Mouse (Mus musculus) hindbrain, embryonic 15.5 days (tissue): ENCODE measurements around the gene Dlgap1. TPM values are rescaled to one million over a fixed set of nuclear protein-coding genes. Genes with fewer than 3 reads are reported as not detected.
A peak's percentile ranks its signal among the peaks of the same experiment; 100 is the strongest.

Experiments used
- ATAC-seq: fragments of 200-750 bp; cut with Nextera tagmentation; 2 replicates; pipeline ENCODE4 v1.8.0; 2017; ENCODE audit warnings: low read depth, moderate number of reproducible peaks, moderate TSS enrichment; ENCODE audit not compliant: low FRiP score
- H3K27ac ChIP-seq: fragments of 300-500 bp; sonication (generic); replicated peaks from 2 replicates; pipeline ENCODE4 v1.5.1; 2015; ENCODE audit warnings: mild to moderate bottlenecking, inconsistent platforms
- H3K27me3 ChIP-seq: fragments of 300-500 bp; sonication (generic); 2 replicates; pipeline ENCODE4 v1.6.1; 2015; ENCODE audit warnings: control low read depth, inconsistent platforms
- H3K36me3 ChIP-seq: fragments of 300-500 bp; sonication (generic); 2 replicates; pipeline ENCODE4 v1.6.1; 2015; ENCODE audit warnings: control low read depth, inconsistent platforms
- H3K4me1 ChIP-seq: fragments of 300-500 bp; sonication (generic); replicated peaks from 2 replicates; pipeline ENCODE4 v1.6.1; 2015; ENCODE audit warnings: control low read depth, inconsistent platforms
- H3K4me2 ChIP-seq: fragments of 300-500 bp; sonication (generic); 2 replicates; pipeline ENCODE4 v1.6.1; 2015; ENCODE audit warnings: moderate library complexity, mild to moderate bottlenecking, inconsistent platforms
- H3K4me3 ChIP-seq: fragments of 300-500 bp; sonication (generic); 2 replicates; pipeline ENCODE4 v1.5.1; 2015; ENCODE audit warnings: mild to moderate bottlenecking, inconsistent platforms
- H3K9ac ChIP-seq: fragments of 300-500 bp; sonication (generic); 2 replicates; pipeline ENCODE4 v1.6.1; 2015; ENCODE audit warnings: inconsistent platforms
- H3K9me3 ChIP-seq: fragments of 300-500 bp; sonication (generic); 2 replicates; pipeline ENCODE4 v1.6.1; 2016; ENCODE audit warnings: control low read depth, inconsistent platforms
- WGBS: fragments of 180-500 bp; shearing (Covaris S2); methylation state at CpG from one replicate; pipeline ENCODE4 v1.1.7; 2015; 5-methylcytosine and 5-hydroxymethylcytosine counted together
- polyA plus RNA-seq: library from polyadenylated mRNA; unstranded; fragments of >200 nt; fragmentation: Nextera tagmentation; extraction: Ambion mirVana; gene quantifications from 2 replicates; pipeline ENCODE4 v1.2.1, GENCODE M21; 2015

Gene Dlgap1
- polyA plus RNA-seq, 1 experiment from 2014 or later = 39.5 TPM

- no peaks in the 10 kb centered on the region for H3K36me3 ChIP-seq
Observed at GRCm38 (mm10) chr17:70191228-70191627, 222.4 kb downstream of the Dlgap1 start.

GRCm38 (mm10) chr17:70222891-70223290, 254.0 kb downstream of the Dlgap1 start:
- Histone ChIP-seq H3K9me3 (no peaks in the 10 kb centered on the region), H3K27me3 (no peaks in the 10 kb centered on the region), H3K4me3 (no peak overlapping the region), H3K4me2 (no peak overlapping the region), H3K9ac (no peak overlapping the region), H3K36me3 (no peaks in the 10 kb centered on the region), H3K27ac (no peak overlapping the region), H3K4me1 (no peaks in the 10 kb centered on the region)
- WGBS = 68% methylated on average over 3 of the region's 3 CpGs
- no peak for ATAC-seq

More at GRCm38 (mm10) chr17:70191228-70191627, 222.4 kb downstream of the Dlgap1 start:
- Histone ChIP-seq H3K4me2 (no peak overlapping the region), H3K27me3 (no peaks in the 10 kb centered on the region), H3K9ac (no peak overlapping the region), H3K27ac (no peak overlapping the region), H3K4me1 (no peaks in the 10 kb centered on the region), H3K4me3 (no peak overlapping the region), H3K9me3 (no peaks in the 10 kb centered on the region)
- ATAC-seq = no peak
- 88% methylated on average over 6 of the region's 6 CpGs for WGBS

GRCm38 (mm10) chr17:70247342-70247741, 278.5 kb downstream of the Dlgap1 start:
- Histone ChIP-seq H3K36me3 (no peaks in the 10 kb centered on the region), H3K9ac (no peak overlapping the region), H3K27ac (no peak overlapping the region), H3K4me2 (no peak overlapping the region), H3K9me3 (no peaks in the 10 kb centered on the region), H3K4me1 (no peaks in the 10 kb centered on the region), H3K4me3 (no peak overlapping the region), H3K27me3 (no peaks in the 10 kb centered on the region)
- no peak; the same call in 1 of the 2 replicates for ATAC-seq
- 72% methylated on average over 7 of the region's 7 CpGs for WGBS

- Histone ChIP-seq H3K4me1 (no peaks in the 10 kb centered on the region), H3K27me3 (no peaks in the 10 kb centered on the region), H3K36me3 (no peaks in the 10 kb centered on the region), H3K4me3 (no peak overlapping the region), H3K9ac (no peak overlapping the region), H3K27ac (no peak overlapping the region), H3K9me3 (no peaks in the 10 kb centered on the region), H3K4me2 (no peak overlapping the region)
- 33% methylated on average over 6 of the region's 6 CpGs for WGBS
- no peak for ATAC-seq
Observed at GRCm38 (mm10) chr17:70248250-70248649, 279.4 kb downstream of the Dlgap1 start.

DNA sequence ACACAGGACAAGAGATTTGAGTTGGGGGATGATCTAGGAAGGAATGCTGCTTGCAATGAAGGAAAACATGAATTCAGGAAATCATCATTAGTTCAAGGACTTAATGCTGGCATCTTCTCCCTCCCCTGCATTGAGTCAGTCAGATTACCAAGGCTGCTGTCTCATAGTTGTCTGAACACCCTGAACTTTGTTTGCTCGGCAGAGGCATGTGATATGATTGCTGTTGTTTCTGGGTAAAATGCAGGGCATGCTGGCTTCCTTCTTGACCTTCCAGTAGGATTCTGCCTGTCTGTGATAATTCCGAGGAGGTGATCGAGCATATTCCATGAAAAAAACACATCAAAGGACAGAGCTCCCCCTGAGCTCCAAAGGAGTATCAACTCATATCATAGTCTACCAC, 283.6 kb downstream of the Dlgap1 start:
- Histone ChIP-seq H3K4me1 (no peaks in the 10 kb centered on the region), H3K4me2 (no peak overlapping the region), H3K27me3 (no peaks in the 10 kb centered on the region), H3K9me3 (no peaks in the 10 kb centered on the region), H3K4me3 (no peak overlapping the region), H3K9ac (no peak overlapping the region), H3K27ac (no peak overlapping the region), H3K36me3 (no peaks in the 10 kb centered on the region)
- ATAC-seq = no peak
- 89% methylated on average over 3 of the region's 3 CpGs for WGBS

- WGBS = 63% methylated on average over 4 of the region's 4 CpGs
- no peaks in the 10 kb centered on the region for H3K4me1 ChIP-seq
- no peaks in the 10 kb centered on the region for H3K9me3 ChIP-seq
- no peaks in the 10 kb centered on the region for H3K36me3 ChIP-seq
- H3K9ac ChIP-seq = no peak overlapping the region
- H3K4me3 ChIP-seq = no peak overlapping the region
- H3K4me2 ChIP-seq = no peak overlapping the region
- H3K27ac ChIP-seq = no peak overlapping the region
- ATAC-seq = no peak
- H3K27me3 ChIP-seq = no peaks in the 10 kb centered on the region
Observed at GRCm38 (mm10) chr17:70256371-70256770, 287.5 kb downstream of the Dlgap1 start.

GRCm38 (mm10) chr17:70263156-70263555, 294.3 kb downstream of the Dlgap1 start:
- Histone ChIP-seq H3K9me3 (no peaks in the 10 kb centered on the region), H3K4me2 (no peak overlapping the region), H3K27me3 (no peaks in the 10 kb centered on the region), H3K4me3 (no peak overlapping the region), H3K9ac (no peak overlapping the region), H3K4me1 (no peaks in the 10 kb centered on the region), H3K27ac (no peak overlapping the region), H3K36me3 (no peaks in the 10 kb centered on the region)
- WGBS = 50% methylated on average over 3 of the region's 3 CpGs
- ATAC-seq = no peak

DNA sequence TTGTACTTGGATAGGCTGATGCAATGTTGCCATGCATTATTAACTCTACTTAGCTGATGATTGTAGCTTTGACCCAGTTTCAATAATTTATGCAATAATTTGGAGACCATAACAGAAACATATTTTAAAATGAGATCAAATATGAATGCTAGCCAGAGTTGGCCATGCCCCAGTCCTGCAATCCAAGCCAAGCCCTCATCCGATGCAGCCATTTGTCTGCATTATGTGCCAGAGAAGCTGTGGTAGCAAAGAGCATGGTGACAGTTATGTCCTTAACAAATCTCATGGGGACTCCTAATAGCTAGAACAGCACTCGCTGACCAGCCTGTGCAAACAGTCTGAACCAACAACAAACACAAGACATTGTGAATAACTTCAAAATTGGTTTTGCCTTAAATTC, 303.3 kb downstream of the Dlgap1 start:
- Histone ChIP-seq H3K4me2 (no peak overlapping the region), H3K9me3 (no peaks in the 10 kb centered on the region), H3K27me3 (no peaks in the 10 kb centered on the region), H3K36me3 (no peaks in the 10 kb centered on the region), H3K4me1 (no peaks in the 10 kb centered on the region), H3K27ac (no peak overlapping the region), H3K4me3 (no peak overlapping the region), H3K9ac (no peak overlapping the region)
- ATAC-seq = no peak
- WGBS = 79% methylated on average over 2 of the region's 2 CpGs

GRCm38 (mm10) chr17:70287708-70288107, 318.8 kb downstream of the Dlgap1 start:
- H3K27me3 ChIP-seq = no peaks in the 10 kb centered on the region
- no peak overlapping the region for H3K9ac ChIP-seq
- H3K4me2 ChIP-seq = no peak overlapping the region
- ATAC-seq = no peak
- whole genome bisulfite sequencing = 92% methylated on average over 2 of the region's 2 CpGs
- no peaks in the 10 kb centered on the region for H3K36me3 ChIP-seq
- no peak overlapping the region for H3K27ac ChIP-seq
- H3K9me3 ChIP-seq = no peaks in the 10 kb centered on the region
- H3K4me1 ChIP-seq = no peaks in the 10 kb centered on the region
- no peak overlapping the region for H3K4me3 ChIP-seq

DNA sequence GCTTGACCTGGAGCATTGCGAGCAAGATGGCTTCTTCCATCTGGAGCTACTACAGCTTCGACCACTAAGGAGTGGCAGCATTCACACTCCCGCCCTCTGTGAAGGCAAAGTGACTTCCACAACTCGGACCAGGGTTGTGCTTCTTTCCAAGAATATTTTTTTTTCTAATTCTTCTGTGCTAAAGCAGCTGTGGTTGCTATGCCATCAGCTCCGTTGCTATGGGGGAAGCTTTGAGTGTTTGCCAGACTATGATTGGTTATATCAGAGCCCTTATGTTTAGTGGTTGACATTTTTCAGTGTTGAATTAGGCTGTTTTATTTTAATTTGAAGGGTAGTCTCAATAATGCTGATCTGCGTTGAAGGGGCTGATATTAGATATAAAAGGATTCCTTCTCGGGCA, 325.2 kb downstream of the Dlgap1 start:
- Histone ChIP-seq H3K4me1 (0 out of 2 replicates have a peak, but pooled peaks cover 7% of the 10 kb centered on the region), H3K9ac (no peak overlapping the region), H3K27ac (0 out of 2 replicates have a peak overlapping the region, but pooled peaks have one; percentile 5), H3K4me2 (no peak overlapping the region), H3K27me3 (no peaks in the 10 kb centered on the region), H3K9me3 (no peaks in the 10 kb centered on the region), H3K4me3 (no peak overlapping the region), H3K36me3 (no peaks in the 10 kb centered on the region)
- 75% methylated on average over 7 of the region's 7 CpGs for WGBS
- ATAC-seq = no peak

DNA sequence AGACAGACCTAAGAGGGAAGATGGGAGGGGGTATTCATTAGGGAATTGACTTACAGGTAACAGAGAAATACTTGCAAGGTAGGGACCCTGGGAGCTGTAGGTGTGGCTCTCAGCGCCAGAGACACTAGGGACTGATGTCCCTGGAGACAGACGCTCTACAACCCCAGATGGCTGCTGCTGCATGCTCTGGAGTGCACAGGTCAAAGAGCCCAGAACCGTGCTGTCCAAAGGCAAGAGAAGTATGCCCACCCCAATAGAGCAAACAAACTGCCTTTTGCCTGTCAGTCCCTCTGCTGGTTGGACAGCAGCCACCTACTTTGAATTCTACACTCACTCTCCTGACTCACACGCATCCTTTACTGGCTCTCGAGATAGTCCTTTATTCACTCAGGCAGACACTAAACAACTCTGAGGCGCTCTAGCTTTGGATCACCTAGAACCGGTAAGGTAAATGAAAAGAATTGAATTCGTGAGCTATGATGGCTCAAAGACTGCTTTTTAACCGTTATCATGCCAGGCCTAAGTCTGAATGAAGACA, 333.1 kb downstream of the Dlgap1 start:
- H3K9ac ChIP-seq = no peak overlapping the region
- no peak overlapping the region for H3K4me2 ChIP-seq
- H3K27ac ChIP-seq = no peak overlapping the region
- WGBS = 68% methylated on average over 9 of the region's 9 CpGs
- no peaks in the 10 kb centered on the region; the same call in 1 of the 2 replicates for H3K4me1 ChIP-seq
- peak; percentile 65; the same call in 1 of the 2 replicates for ATAC-seq
- H3K27me3 ChIP-seq = no peaks in the 10 kb centered on the region
- H3K36me3 ChIP-seq = no peaks in the 10 kb centered on the region
- H3K9me3 ChIP-seq = no peaks in the 10 kb centered on the region
- H3K4me3 ChIP-seq = no peak overlapping the region

GRCm38 (mm10) chr17:70302656-70303055, 333.8 kb downstream of the Dlgap1 start:
- Histone ChIP-seq H3K27me3 (no peaks in the 10 kb centered on the region), H3K36me3 (no peaks in the 10 kb centered on the region), H3K9me3 (no peaks in the 10 kb centered on the region), H3K4me1 (peaks cover 3% of the 10 kb centered on the region; the same call in 1 of the 2 replicates), H3K9ac (no peak overlapping the region), H3K27ac (no peak overlapping the region), H3K4me2 (no peak overlapping the region), H3K4me3 (no peak overlapping the region)
- ATAC-seq = 0 out of 2 replicates have a peak, but pooled peaks have one; percentile 28
- 70% methylated on average over 2 of the region's 2 CpGs for WGBS

- 73% methylated on average over 5 of the region's 5 CpGs for WGBS
- no peak overlapping the region for H3K27ac ChIP-seq
- no peaks in the 10 kb centered on the region for H3K27me3 ChIP-seq
Observed at GRCm38 (mm10) chr17:70305021-70305420, 336.1 kb downstream of the Dlgap1 start.

More at GRCm38 (mm10) chr17:70305021-70305420, 336.1 kb downstream of the Dlgap1 start:
- Histone ChIP-seq H3K9ac (no peak overlapping the region), H3K36me3 (no peaks in the 10 kb centered on the region), H3K4me3 (no peak overlapping the region), H3K9me3 (no peaks in the 10 kb centered on the region), H3K4me2 (no peak overlapping the region), H3K4me1 (peaks cover 16% of the 10 kb centered on the region; the same call in 1 of the 2 replicates)
- no peak for ATAC-seq
